Mouse (Mus musculus) liver, adult 2 months (tissue): ENCODE data around the gene Ctr9. TPM values are rescaled to one million over a fixed set of nuclear protein-coding genes. Genes with fewer than 3 reads are reported as not detected.

Experiments
- DNase-seq: peaks from one replicate; pipeline ENCODE4 v3.0.0-alpha.2; 2011; ENCODE audit warnings: low read depth, low spot score; ENCODE audit errors: extremely low read depth
- H3K27ac ChIP-seq: fragments of 200-500 bp; replicated peaks from 2 replicates; pipeline ENCODE4 v1.5.1; 2012; ENCODE audit warnings: low read depth, mild to moderate bottlenecking, control low read depth, inconsistent platforms, low read length; ENCODE audit not compliant: insufficient read depth
- H3K27me3 ChIP-seq: fragments of 200-500 bp; 2 replicates; pipeline ENCODE4 v1.6.1; 2012; ENCODE audit warnings: mild to moderate bottlenecking, moderate library complexity, low read length, inconsistent platforms; ENCODE audit not compliant: control insufficient read depth, insufficient read depth
- H3K36me3 ChIP-seq: fragments of 200-500 bp; 2 replicates; pipeline ENCODE4 v1.6.1; 2012; ENCODE audit warnings: low read length, inconsistent platforms; ENCODE audit not compliant: control insufficient read depth, insufficient read depth
- H3K4me1 ChIP-seq: fragments of 200-500 bp; 2 replicates; pipeline ENCODE4 v1.6.1; 2011; ENCODE audit warnings: low read length; ENCODE audit not compliant: control insufficient read depth, insufficient read depth
- H3K4me3 ChIP-seq: fragments of 200-500 bp; 2 replicates; pipeline ENCODE4 v1.5.1; 2011; ENCODE audit warnings: low read depth, mild to moderate bottlenecking, control low read depth, low read length, moderate library complexity; ENCODE audit not compliant: insufficient read depth
- H3K79me2 ChIP-seq: fragments of 200-500 bp; 2 replicates; pipeline ENCODE4 v1.6.1; 2012; ENCODE audit warnings: inconsistent platforms, mild to moderate bottlenecking, low read length, moderate library complexity; ENCODE audit not compliant: control insufficient read depth, insufficient read depth
- H3K9ac ChIP-seq: fragments of 200-500 bp; 2 replicates; pipeline ENCODE4 v1.6.1; 2012; ENCODE audit warnings: low read depth, mild to moderate bottlenecking, control low read depth, inconsistent platforms, low read length
- CTCF ChIP-seq: fragments of 200-500 bp; IDR thresholded peaks from 2 replicates; pipeline ENCODE4 v1.5.1; 2011; ENCODE audit warnings: low read depth, low read length, control low read depth
- POLR2A ChIP-seq: fragments of 200-500 bp; IDR thresholded peaks from 2 replicates; pipeline ENCODE4 v1.6.1; 2011; ENCODE audit warnings: low read length, control low read depth; ENCODE audit not compliant: insufficient read depth; ENCODE audit errors: extremely low read depth
- WGBS: fragments of 180-500 bp; shearing (Covaris S2); methylation state at CpG from one replicate; pipeline ENCODE4 v1.1.7; 2018; 5-methylcytosine and 5-hydroxymethylcytosine counted together
- polyA plus RNA-seq: library from polyadenylated mRNA; depleted of rRNA; stranded (reverse); fragments of >200 nt; gene quantifications from 2 replicates; pipeline ENCODE4 v1.2.3, GENCODE M21; 2012
- total RNA-seq: library from RNA; depleted of rRNA; stranded (reverse); fragments of >200 nt; gene quantifications from 2 replicates; pipeline ENCODE4 v1.2.3, GENCODE M21; 2014

The Ctr9 gene
- total and polyA plus RNA-seq, 2 experiments, result 6.0 to 17.1 TPM

- Histone ChIP-seq H3K9ac (no peak overlapping the region), H3K36me3 (peaks cover 69% of the 10 kb centered on the region), H3K4me3 (no peak overlapping the region), H3K27me3 (no peaks in the 10 kb centered on the region), H3K79me2 (no peaks in the 10 kb centered on the region), H3K27ac (no peak overlapping the region), H3K4me1 (no peaks in the 10 kb centered on the region)
- TF ChIP-seq POLR2A (no peak), CTCF (no peak)
- DNase-seq, result no peak
- whole genome bisulfite sequencing, result 96% methylated on average over 2 of the region's 2 CpGs
These were observed 41.4 kb downstream of the Ctr9 start for GRCm38 (mm10) chr7:111070167-111070496.

- DNase-seq, result no peak
- Histone ChIP-seq H3K4me1 (no peaks in the 10 kb centered on the region), H3K79me2 (no peaks in the 10 kb centered on the region), H3K27ac (no peak overlapping the region), H3K4me3 (no peak overlapping the region), H3K27me3 (no peaks in the 10 kb centered on the region), H3K9ac (no peak overlapping the region), H3K36me3 (peaks cover 90% of the 10 kb centered on the region)
- no peak for TF ChIP-seq POLR2A
- no peak for TF ChIP-seq CTCF
- WGBS, result 89% methylated on average over 4 of the region's 4 CpGs
These were observed 43.7 kb downstream of the Ctr9 start for GRCm38 (mm10) chr7:111072410-111072809.

DNA sequence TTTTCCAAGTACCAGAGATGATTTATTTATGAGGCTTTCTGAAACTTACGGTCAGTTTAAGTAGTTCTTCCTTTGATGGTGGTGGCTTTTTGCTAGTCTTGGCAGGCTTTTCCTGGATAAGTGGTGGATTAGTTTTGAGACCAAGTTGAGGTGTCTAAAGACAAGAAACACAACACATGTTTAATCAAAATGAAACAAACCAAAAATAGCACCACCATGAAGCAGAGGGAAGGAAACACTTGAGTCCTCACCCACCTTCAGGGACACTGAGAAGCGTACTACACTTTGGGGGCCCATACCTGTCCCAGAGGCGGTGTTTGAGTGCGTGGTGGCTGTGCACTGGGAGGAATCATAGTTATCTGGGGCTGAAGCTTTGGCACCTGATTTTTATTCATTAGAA lies 46.5 kb downstream of the Ctr9 start:
- H3K79me2 ChIP-seq, result no peaks in the 10 kb centered on the region
- no peak overlapping the region for H3K27ac ChIP-seq
- TF ChIP-seq CTCF (no peak), POLR2A (no peak)
- no peak for DNase-seq
- H3K36me3 ChIP-seq, result peaks cover 91% of the 10 kb centered on the region
- 95% methylated on average over 4 of the region's 4 CpGs for WGBS
- no peak overlapping the region for H3K9ac ChIP-seq
- no peak overlapping the region for H3K4me3 ChIP-seq
- H3K27me3 ChIP-seq, result no peaks in the 10 kb centered on the region
- peaks cover 3% of the 10 kb centered on the region; the same call in 1 of the 2 replicates for H3K4me1 ChIP-seq

- no peak overlapping the region for H3K27ac ChIP-seq
- peaks cover 77% of the 10 kb centered on the region for H3K36me3 ChIP-seq
- peaks cover 10% of the 10 kb centered on the region; the same call in 1 of the 2 replicates for H3K4me1 ChIP-seq
- WGBS, result 95% methylated on average over 4 of the region's 4 CpGs
- no peak overlapping the region for H3K9ac ChIP-seq
- H3K4me3 ChIP-seq, result no peak overlapping the region
- no peaks in the 10 kb centered on the region for H3K27me3 ChIP-seq
- no peak for DNase-seq
- H3K79me2 ChIP-seq, result peaks cover 7% of the 10 kb centered on the region; the same call in 1 of the 2 replicates
- no peak for TF ChIP-seq POLR2A
- TF ChIP-seq CTCF, result no peak
These were observed 49.5 kb downstream of the Ctr9 start for GRCm38 (mm10) chr7:111078271-111078670.

GRCm38 (mm10) chr7:111080026-111080425 lies 51.3 kb downstream of the Ctr9 start:
- 24% methylated on average over 8 of the region's 8 CpGs for WGBS
- Histone ChIP-seq H3K27me3 (no peaks in the 10 kb centered on the region), H3K9ac (no peak overlapping the region), H3K79me2 (peaks cover 7% of the 10 kb centered on the region; the same call in 1 of the 2 replicates), H3K4me3 (no peak overlapping the region), H3K36me3 (peaks cover 61% of the 10 kb centered on the region), H3K27ac (no peak overlapping the region), H3K4me1 (peaks cover 10% of the 10 kb centered on the region; the same call in 1 of the 2 replicates)
- peak; percentile 63 for DNase-seq
- TF ChIP-seq POLR2A (no peak), CTCF (no peak)

GRCm38 (mm10) chr7:111080876-111081275 lies 52.1 kb downstream of the Ctr9 start:
- DNase-seq, result peak; percentile 57
- Histone ChIP-seq H3K79me2 (peaks cover 7% of the 10 kb centered on the region; the same call in 1 of the 2 replicates), H3K27me3 (no peaks in the 10 kb centered on the region), H3K27ac (no peak overlapping the region), H3K4me3 (0 out of 2 replicates have a peak overlapping the region, but pooled peaks have one; percentile 92), H3K36me3 (peaks cover 54% of the 10 kb centered on the region), H3K4me1 (peaks cover 10% of the 10 kb centered on the region; the same call in 1 of the 2 replicates), H3K9ac (peak overlapping the region; percentile 69; the same call in 1 of the 2 replicates)
- 52% methylated on average over 3 of the region's 3 CpGs for WGBS
- TF ChIP-seq CTCF, result no peak
- no peak for TF ChIP-seq POLR2A
